Mouse (Mus musculus): ENCODE data around the gene Exd1. TPM values are rescaled to one million over a fixed set of nuclear protein-coding genes. Genes with fewer than 3 reads are reported as not detected.
"Not testable (repeated sequence)": the region's sequence is repeated elsewhere in the genome, so short reads cannot be mapped to it uniquely, and the experiment has no call there.

The Exd1 gene
- total RNA-seq, 2 experiments from 2014 or later = 0.07 to 0.10 TPM

DNA sequence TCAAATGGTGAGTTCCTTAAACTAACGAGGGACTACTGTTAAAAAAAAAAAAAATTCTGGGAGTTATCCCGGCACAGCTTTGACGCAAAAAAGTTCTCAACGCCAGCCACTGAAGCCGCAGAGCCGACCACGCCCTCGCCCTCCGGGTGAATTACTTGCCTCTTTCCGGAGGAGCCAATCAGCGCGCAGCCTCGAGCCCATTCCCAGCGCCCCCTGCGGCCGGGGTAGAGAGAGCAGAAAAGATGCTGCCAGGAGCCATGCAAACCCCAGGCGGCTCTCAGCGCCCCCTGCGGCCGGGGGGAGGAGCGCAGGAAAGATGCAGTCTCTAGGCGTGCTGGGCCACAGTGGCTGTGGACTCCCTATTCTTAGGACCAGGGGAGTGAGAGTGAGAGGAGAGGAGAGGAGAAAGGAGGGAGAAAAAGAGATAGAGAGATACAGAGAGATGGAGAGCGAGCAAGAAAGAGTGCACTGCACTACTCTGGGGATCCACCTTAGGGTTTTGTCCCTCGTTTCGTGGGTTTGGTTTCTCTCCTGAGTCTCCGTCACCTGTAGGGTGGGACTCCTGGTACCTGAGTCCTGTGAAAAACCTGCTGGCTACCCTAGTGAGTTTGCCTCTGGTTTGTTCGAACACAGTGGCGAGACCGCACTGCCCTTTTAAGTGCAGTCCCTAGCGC lies 442 bp downstream of the Exd1 start:
- peak; percentile 83 to 90 for DNase-seq
- intact Hi-C loops (cut with DNase I) = loop anchor here (5.0 kb wide), 1 partner anchor 70 kb away; the partner anchor contains the start of gene Ino80

DNA sequence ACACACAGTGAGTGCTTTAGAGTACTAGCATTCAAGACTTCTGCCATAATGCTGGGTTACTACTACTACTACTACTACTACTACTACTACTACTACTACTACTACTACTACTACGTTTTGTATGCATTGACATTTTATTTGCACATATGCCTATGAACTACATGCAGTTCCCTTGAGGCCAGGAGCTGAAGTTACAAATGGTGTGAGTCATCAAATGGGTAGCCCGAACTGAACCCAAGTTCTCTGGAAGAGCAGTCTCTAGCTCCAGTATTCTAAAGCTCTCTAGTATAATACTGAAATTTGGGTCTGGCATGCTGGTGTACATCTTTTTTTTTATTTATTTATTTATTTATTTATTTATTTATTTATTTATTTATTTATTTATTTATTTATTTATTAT lies 3.8 kb downstream of the Exd1 start:
- no peak for DNase-seq
- intact Hi-C loops (cut with DNase I) = loop anchor here (2.0 kb wide), 1 partner anchor 43 kb away; no protein-coding TSS in a partner anchor

DNA sequence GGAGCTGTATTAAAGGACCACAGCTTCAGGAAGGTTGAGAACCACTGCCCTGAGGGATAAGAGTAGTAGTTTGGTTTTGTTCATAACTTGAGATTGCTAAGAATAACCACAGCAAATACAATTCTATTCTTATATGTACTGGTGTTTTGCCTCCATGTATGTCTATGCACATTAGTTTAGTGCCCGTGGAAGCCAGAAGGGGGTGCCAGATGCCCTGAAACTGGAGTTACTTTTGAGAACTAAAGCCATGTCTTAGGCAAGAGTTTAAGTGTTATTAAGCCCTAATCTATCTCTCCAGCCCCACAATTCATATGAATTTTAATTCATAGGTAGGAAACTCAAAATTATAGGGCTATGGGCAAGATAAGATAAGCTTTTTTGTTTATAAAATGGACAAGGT lies 5.3 kb downstream of the Exd1 start:
- peak; percentile 59 to 67 for DNase-seq
- intact Hi-C loops (cut with DNase I) = loop anchor here (2.0 kb wide), 1 partner anchor 45 kb away; no protein-coding TSS in a partner anchor

DNA sequence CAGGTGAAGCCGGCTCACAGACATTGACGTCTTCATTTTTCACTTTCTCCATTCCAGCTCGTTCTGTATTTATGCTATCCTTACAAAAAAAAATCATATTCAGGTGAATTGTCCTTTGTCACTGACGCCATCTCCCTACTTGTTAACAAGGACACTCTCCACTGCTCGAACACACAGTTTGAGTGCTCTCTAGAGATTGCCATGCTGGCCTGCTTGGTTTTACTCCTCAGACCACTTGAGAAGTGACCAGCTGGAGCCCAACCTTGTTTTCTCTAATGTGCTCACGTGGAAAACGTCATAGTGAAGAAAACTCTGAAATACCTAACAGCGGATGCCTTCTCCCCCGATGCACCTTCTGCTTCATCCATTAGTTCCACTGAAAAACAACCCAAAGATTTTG lies 8.6 kb downstream of the Exd1 start:
- DNase-seq = no peak
- intact Hi-C loops (cut with DNase I) = no loop called here

DNA sequence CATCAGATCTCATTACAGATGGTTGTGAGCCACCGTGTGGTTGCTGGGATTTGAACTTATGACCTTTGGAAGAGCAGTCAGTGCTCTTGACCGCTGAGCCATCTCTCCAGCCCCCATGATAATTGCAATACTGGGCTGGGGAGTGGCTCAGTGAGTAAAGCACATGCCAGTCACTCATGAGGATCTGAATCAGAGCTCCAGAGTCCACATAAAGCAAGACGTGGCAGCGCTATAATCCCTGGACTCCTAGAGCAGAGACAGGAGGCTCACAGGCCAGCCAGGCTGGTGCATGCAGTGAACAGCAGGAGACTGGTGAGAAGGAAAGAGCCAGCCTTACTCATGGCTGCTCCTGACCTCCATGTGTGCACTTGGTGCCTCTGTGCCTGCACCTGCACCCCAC lies 22.0 kb downstream of the Exd1 start:
- no peak for DNase-seq
- intact Hi-C loops (cut with DNase I) = loop anchor here (10.0 kb wide), 1 partner anchor 91 kb away; no protein-coding TSS in a partner anchor

DNA sequence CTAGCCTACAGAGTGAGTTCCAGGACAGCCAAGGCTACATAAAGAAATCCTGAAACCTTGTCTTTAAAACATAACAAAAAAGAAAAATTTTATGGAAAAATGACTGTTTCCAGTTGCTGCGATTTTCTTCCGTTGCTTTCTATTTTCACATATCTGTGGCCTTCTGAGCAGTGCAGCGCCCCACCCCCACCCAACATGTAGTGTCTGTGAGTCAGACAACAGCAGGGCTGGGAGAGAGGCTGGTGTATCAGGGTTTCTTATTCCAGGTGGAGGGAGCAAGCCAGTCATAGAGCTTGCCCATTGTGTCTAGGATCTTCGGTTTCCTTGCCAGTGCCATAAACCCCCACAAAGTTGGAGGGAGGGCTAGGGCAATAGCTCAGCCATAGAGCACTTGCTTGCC lies 23.6 kb downstream of the Exd1 start:
- no peak for DNase-seq
- intact Hi-C loops (cut with DNase I) = loop anchor here (10.0 kb wide), 1 partner anchor 89 kb away; no protein-coding TSS in a partner anchor

DNA sequence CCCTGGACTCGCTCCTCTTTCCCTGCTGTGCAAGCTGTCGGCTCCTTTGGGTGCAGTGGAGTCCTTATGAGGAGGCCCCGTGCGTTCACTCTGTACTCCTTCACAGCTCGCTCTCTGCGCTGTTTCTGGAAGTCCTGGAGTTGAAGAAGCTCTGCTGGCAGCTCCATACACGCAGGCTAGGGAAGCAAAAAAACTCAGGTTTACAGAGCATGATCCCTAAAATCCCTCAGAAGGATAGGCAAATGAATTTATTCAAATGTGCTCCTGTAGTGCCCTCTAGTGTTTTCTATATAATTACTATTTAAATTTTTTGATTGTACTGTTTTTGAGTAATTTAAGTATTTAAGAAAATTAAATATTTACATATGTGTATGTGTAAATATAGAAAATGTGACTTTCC lies 26.9 kb downstream of the Exd1 start:
- intact Hi-C loops (cut with DNase I) = loop anchor here (10.0 kb wide), 1 partner anchor 86 kb away; no protein-coding TSS in a partner anchor
- DNase-seq = no peak

DNA sequence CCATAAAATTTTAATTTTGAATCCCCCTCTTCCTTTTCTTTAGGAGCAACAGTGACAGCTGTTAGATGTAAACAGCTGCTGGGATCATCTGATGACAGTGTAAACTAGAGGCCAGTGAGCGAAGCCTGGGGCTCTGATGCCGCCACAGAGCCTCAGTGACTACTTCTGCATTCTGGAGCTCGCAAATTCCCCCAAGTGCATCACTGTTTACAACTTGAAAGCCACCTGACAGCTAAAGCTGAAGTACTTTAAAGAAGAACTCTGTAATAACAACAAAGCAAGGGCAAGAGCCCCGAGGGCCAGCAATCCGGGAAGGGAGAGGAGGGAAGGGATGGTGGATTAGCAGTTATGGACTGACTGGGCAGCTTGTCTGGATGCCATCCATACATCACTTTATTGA lies 30.6 kb downstream of the Exd1 start:
- DNase-seq = no peak
- intact Hi-C loops (cut with DNase I) = no loop called here

DNA sequence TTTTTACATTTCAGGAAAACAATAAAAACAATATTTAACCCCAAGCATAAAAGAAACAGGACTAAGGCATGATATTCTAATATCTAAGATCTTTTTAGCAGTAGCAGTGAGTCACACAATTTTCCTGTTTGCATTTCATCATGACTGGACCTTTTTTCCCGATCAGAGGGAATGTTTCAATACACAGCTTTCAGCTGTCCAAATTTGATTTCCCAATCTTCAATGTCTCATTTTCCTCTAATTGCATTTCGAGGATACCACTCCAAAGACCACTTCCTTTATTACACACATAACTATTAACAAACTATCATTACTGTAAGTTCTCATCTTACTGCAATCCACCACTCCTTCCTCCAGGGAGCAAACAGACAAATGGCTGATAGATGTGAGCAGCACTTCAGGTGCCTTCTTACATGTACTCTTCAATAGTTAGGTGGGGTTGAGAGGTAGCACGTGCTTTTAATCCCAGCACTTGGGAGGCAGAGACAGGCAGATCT lies 33.4 kb downstream of the Exd1 start:
- no peak for DNase-seq
- intact Hi-C loops (cut with DNase I) = no loop called here

DNA sequence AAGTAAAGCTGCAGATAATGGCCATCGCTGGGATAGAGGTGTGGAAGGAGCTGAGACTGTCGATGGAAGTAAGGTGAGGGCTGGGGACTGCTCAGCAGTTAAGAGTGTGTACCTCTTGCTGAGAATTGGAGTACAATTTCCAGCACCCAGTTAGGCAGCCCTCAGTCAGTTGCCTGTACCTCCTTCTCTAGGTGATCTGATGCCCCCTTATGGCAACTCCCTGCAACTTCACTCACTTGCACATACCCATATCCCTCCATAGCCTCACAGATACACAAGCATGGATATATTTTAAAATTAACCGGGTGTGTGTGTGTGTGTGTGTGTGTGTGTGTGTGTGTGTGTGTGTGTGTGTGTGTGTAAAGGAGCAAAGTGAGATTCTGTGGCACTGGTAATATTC lies 35.1 kb downstream of the Exd1 start:
- intact Hi-C loops (cut with DNase I) = no loop called here
- DNase-seq = no peak

DNA sequence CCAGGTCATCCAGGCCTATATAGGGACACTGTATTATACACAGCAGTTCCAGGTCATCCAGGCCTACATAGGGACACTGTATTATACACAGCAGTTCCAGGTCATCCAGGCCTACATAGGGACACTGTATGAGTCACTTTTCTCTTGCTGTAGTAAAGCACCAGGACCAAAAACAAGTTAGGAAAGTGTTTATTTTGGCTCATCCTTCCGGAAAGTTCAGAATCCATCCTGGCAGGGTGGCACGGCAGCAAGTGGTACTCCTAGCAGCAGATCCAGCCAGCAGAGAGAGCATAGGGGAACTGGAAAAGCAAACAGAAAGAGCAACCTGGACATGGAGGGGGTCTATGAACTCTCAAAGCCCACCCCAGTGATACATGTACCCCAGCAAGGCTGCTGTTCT lies 36.6 kb downstream of the Exd1 start:
- intact Hi-C loops (cut with DNase I) = no loop called here
- DNase-seq = no peak

DNA sequence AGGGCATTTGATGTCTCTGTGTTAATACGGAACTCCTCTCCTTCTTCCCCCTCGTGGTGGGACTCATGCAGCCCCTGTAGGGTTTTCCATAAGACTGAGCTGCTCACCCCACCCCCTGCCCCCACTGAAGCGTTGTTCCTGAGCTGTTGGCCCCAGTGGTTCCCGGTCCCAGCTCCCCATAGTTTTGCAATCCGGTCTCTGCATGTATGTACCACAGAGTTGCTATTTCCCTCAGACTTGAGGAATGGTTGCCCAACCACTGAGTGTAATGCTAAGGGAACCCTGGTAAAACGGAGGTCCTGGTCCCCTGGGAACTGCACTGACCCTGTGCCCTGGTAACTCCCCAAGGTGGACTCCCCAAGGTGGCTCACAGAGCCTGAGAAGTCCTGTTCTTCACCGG lies 38.9 kb downstream of the Exd1 start:
- DNase-seq; intact Hi-C loops (cut with DNase I): not testable (repeated sequence)

DNA sequence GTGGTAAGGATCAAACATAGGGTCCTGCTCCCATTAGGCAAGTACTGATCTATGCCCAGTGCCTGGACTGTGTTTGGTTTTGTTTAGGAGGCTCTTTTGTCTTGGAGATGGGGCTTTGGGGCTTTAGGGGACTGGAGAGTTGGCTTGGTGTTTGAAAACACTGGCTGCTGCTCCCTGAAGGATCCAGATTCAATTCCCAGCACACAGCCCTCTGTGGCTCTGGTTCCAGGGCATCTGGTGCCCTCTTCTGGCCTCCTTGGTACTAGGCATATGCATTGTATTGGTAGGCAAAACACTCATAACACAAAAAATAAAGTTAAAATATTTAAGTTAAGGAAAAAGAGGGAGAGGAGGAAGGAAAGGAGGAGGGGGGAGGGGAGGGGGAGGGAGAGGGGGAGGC lies 40.3 kb downstream of the Exd1 start:
- DNase-seq = no peak
- intact Hi-C loops (cut with DNase I) = no loop called here

DNA sequence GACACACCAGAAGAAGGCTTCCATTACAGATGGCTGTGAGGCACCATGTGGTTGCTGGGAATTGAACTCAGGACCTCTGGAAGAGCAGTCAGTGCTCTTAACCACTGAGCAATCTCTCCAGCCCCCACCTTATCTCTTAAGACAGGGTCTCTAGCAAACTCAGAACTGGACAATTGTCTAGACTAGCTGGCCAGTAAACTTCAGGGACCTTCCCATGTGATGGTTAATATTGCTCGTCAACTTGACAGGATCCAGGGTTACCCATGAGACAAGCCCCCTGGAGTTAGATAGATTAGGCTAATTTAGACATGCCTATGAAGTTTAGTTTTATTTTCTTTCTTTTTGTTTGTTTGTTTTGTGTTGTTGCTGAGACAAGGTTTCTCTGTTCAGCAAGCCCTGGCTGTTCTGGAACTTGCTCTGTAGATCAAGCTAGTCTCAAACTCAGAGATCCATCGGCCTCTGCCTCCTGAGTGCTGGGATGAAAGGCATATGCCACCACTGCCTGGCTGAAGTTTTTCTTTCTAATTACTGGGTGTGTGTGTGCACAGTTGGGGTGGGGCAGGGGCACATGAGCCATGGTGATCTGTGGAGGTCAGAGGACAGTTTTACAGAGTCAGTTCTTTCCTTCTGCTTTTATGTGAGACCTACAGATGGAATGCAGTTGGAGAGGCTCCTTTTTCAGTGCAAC lies 46.3 kb downstream of the Exd1 start:
- intact Hi-C loops (cut with DNase I) = no loop called here
- no peak for DNase-seq

DNA sequence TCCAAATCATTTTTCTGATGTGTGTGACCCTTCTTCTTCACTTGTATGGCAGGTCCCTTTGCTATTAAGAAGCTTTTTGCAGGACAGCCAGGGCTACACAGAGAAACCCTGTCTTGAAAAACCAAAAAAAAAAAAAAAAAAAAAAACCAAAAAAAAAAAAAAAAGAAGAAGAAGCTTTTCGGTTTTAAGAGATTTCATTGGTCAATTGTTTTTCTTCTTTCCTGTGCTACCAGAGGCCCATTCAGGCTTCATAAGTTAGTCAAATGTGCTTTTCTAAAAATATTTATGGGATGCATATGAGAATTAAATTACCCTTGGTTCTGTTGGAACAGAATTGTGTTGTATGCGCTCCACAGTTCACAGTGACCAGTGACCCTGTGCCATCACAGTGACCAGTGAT lies 48.6 kb downstream of the Exd1 start:
- intact Hi-C loops (cut with DNase I) = no loop called here
- no peak for DNase-seq

DNA sequence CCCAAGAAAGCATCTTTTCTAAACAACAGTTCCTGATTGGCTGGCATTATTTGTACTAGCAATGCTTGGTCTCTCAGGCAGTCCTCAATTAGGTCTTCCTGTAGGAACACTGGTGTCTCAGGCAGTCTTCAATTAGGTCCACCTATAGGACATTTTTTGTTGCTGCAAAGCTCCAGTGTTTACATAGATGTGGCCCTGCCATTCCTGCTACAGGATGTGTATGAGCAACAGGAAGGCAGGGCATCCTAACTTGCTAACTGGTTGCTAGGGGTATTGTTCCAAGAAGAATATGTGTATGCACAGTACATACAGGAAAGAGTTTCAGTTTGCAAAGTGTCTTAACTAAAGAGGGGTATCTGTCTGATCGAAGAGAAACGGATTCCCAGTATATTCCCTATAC lies 51.3 kb downstream of the Exd1 start:
- no peak for DNase-seq
- intact Hi-C loops (cut with DNase I) = no loop called here

DNA sequence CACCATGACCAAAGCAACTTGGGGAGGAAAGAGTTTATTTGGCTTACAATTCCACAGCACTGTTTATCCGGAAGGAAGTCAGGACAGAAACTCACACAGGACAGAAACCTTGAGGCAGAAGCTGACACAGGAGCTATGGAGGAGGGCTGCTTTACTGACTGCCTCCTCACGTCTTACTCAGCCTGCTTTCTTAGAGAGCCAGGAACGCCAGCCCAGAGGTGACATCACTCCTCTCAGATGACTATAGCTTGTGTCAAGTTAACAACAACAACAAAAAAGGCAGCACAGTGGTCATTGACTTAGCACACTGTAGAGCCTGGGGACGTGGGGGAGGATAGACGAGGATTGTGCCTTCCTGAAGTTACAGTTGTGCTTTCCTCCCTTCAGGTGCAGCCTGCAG lies 55.5 kb downstream of the Exd1 start:
- DNase-seq = no peak
- intact Hi-C loops (cut with DNase I) = no loop called here

DNA sequence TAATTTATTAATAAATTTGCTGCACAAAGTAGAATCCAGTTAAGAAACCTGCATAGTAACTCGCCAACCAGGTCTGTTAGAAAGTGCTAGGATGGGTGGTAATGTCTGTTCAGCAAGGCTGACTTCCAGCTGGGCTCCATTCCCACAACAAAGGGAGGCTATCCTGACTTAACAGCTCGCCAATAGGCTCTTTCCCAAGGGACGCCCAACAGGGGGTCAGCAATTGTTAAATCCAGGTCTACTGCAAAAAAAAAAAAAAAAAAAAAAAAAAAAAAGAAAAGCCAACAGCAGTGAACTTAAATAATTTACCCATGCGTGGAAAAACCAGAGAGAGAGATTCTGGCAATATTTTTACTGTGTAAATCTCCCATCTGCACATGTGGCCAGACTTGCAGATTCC lies 60.9 kb downstream of the Exd1 start:
- intact Hi-C loops (cut with DNase I) = no loop called here

DNA sequence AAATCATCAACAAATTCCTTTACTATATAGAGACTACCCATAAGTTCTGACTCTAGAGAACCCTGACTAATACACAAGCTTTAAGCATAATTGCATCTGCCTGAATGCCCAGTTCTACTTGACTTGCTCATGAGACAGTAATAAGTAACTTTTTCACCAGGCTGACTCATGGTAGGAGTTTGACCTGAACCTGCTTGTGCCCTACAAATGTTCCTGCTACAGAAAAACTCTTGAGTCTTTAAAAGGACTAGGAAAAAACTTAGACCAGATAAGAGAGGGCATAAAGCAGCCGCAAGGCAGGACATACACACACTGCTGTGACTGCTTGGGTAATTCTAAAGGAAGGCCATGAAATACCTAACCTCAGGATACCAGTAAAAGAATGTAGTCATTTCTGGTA lies 65.1 kb downstream of the Exd1 start:
- intact Hi-C loops (cut with DNase I) = no loop called here
- no peak for DNase-seq

More for the DNA sequence above, 60.9 kb downstream of the Exd1 start:
- no peak for DNase-seq

DNA sequence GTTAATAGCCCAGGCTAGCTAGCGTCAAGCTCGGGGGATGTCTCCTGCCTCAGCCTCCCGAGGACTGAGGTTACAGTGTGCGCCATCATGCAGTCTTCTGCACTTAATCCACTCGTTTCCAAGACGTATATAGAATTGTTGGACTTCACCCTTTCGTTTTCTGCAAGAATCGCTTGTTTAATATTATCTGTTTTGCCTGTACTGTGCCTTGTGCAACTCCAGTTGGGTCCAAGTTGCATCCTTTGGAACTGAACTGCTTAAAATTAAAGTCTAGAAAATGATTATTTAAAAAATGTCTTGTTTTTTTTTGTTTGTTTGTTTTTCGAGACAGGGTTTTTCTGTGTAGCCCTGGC lies 69.1 kb downstream of the Exd1 start:
- DNase-seq = no peak
- intact Hi-C loops (cut with DNase I) = loop anchor here (5.0 kb wide), 2 partner anchors 69 to 114 kb away; partner anchors contain the start of genes Chp1 and Exd1

DNA sequence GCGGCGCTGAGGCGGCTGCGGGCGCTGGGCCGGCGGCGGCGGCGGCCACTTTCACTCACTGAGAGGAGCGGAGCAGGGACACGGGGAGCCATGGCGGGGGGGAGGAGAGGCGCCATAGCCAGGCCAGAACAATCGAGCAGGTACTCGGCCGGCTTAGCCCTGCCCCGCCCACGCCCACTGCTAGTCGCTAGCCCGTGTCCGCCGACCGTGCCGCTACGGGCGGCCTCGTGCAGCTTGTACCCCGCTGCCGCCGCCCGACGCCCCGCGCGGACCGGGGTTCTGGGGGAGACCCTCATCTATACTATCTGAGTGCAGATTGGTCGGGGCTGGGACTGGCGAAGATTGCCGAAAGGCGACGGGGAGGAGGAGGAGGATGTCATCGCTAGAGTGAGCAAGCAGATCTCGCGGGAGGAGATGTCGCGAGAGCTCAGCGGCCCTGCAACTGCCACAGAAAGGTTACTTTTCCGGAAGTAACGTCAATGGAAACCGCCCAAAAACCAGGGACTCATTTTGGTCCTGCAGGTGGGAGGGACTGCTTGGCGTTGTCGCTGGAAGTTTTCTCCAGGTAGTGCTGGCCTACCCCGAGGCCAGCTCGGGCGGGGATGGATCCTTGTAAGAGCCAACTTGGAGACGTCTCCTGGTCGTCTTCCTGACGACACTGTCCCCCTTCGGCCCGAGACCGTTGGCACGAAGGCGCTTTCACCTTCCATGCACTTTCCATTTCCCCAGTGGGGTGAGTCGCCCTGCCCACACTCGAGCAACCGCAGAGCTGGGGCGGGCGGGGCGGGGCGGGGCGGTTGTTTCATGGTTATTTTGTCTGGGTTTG lies 69.6 kb downstream of the Exd1 start, which contains the start of gene Ino80:
TSS of gene Ino80 (minus strand) at position 117 of the 826 bp plus-strand sequence.
- intact Hi-C loops (cut with DNase I) = loop anchor here (5.0 kb wide), 2 partner anchors 70 to 115 kb away; partner anchors contain the start of genes Chp1 and Exd1
- DNase-seq = peak; percentile 99

Data from heart, postnatal 14 days (tissue).